23 mouse cellular contexts compared by ENCODE assay signal in the genomic region with DNA sequence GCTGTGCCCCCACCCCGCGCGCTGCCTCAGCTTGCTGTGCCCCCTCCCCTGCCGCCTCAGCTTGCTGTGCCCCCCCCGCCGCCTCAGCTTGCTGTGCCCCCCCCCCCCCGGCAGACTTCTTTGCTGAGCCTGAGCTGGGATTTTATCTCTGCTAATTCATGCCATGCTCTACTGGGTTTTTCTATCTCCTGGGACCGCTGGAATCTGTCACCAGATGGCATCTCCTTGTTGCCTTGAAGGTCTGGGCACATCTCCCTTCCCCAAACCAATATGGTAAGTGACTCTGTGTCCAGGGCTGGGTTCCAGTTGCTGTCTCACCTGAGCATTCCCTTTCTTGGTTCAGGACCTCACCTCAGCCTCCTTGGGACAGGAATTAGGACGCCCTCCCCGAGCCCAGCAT.
"Had no signal": no experiment of that assay in that cellular context is flagged by ENCODE, and none has a peak within 500 bp of the region (broad histone marks: within the 10 kb centered on the region; RNA-seq: fewer than 3 reads in every experiment).

No protein-coding gene starts in this region.

- H3K9me3 ChIP-seq: kidney, embryonic 15.5 days; limb, embryonic 10.5 days; limb, embryonic 13.5 days; liver, embryonic 13.5 days; midbrain, embryonic 13.5 days; neural tube, embryonic 13.5 days had no signal

- H3K4me2 ChIP-seq: kidney, embryonic 15.5 days; limb, embryonic 13.5 days; liver, embryonic 13.5 days; midbrain, embryonic 13.5 days; neural tube, embryonic 13.5 days had no signal

- H3K4me3 ChIP-seq: kidney, embryonic 15.5 days; left cerebral cortex, adult 2 months; limb, embryonic 10.5 days; limb, embryonic 13.5 days; liver, embryonic 13.5 days; midbrain, embryonic 13.5 days; myocyte; neural tube, embryonic 13.5 days had no signal

- H3K27me3 ChIP-seq: midbrain, embryonic 13.5 days; neural tube, embryonic 13.5 days had no signal

- H3K27ac ChIP-seq: kidney, embryonic 15.5 days; left cerebral cortex, adult 2 months; limb, embryonic 10.5 days; limb, embryonic 13.5 days; liver, embryonic 13.5 days; macrophage; midbrain, embryonic 13.5 days; neural tube, embryonic 13.5 days; stomach, postnatal 0 days had no signal

- H3K4me1 ChIP-seq: liver, embryonic 13.5 days had no signal

- H3K9ac ChIP-seq: kidney, embryonic 15.5 days; limb, embryonic 13.5 days; liver, embryonic 13.5 days; midbrain, embryonic 13.5 days; neural tube, embryonic 13.5 days had no signal

- DNase-seq: kidney, adult 11 months; kidney, adult 8-10 months; kidney, postnatal 10 days; kidney, postnatal 36 days; layer of hippocampus, postnatal 36 days; liver; liver, embryonic 13.5 days; lung, adult 2 months; right cerebral cortex, adult 18-20 months; right cerebral cortex, postnatal 14 days; right cerebral cortex, postnatal 4 days; thymus, adult 2 months; thymus, postnatal 14 days; thymus, postnatal 4 days had no signal

- ATAC-seq: midbrain, embryonic 13.5 days had no signal
